Mouse (Mus musculus) CH12F3 (cell line): ENCODE results near the gene Gamt.

Experiments used
- in situ Hi-C: fragments of 300-500 bp; cut with MboI; formaldehyde crosslinking; loops from 2 replicates; pipeline ENCODE4 v1.14.3; 2020; ENCODE audit warnings: low sequenced_read_pairs

Gamt gene

GRCm38 (mm10) chr10:80288097-80288496 is 27.3 kb upstream of the Gamt start:
- in situ Hi-C loops: no loop called here

- in situ Hi-C loops: no loop called here
Measured at GRCm38 (mm10) chr10:80285222-80286070, 24.6 kb upstream of the Gamt start.

DNA sequence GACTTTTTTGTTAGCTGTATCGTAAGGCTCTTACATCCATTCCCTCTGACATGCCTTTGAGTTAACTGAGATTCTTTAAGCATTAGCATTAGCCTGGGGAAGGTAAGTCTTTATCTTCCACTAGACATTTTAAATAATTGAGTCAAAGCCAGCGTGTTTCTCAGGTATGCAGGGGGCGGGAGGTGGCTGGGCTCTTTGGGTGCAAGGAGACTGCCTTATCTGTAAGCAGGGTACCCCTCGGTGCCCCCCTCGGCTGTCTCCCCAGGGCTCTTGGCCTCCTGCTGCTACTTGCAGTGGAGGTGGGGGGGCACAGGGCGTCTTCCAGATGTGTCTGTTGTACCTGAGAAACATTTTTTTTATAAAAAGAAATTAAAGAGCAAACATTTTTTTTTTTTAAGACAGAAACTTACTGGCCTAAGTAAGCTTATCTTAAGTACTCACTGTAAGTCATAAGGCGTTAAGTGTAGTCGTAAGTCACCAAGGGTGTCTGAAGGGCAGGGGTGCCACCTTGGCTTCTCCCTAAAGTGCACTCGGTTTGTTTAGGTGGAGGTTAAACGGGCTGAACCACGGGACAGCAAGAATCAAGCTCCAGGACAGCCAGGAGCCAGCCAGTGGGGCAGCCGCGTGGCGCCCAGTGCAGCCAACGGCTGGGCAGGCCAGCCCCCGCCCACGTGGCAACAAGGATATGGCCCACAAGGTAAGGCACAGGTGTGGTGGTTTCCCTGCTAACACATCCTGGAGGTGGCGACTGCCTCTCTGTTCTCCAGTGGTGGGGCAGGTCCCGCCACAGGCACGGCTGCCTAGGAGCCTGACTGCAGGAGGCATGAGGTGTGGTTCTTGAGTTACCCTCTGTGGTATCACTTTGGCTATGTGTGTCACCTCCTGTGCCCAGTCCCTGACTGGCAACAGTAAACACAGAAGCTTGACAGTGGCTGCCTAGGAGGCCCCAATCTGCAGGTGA is 21.9 kb upstream of the Gamt start:
- in situ Hi-C loops: no loop called here

GRCm38 (mm10) chr10:80281921-80282371 is 21.1 kb upstream of the Gamt start:
- in situ Hi-C loops: no loop called here

DNA sequence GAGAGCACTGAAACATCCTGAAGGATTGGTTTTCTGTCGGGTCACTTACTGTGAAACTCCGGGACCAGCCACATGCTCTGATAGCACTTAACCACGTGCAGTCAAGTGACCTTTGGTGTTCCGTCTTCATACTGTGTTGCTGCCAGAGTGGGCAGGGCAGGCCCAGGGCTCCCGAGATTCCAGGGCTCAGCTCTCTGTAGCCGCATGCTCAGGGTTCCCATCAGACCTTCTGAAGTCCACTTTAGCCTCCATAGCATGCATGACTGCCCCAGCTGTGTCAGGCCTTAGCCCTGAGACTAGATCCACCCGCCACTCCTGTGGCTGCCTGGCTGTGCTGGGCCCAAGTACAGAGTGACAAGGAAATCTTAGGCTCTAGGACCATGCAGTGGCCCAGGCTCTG is 20.5 kb upstream of the Gamt start:
- in situ Hi-C loops: no loop called here

DNA sequence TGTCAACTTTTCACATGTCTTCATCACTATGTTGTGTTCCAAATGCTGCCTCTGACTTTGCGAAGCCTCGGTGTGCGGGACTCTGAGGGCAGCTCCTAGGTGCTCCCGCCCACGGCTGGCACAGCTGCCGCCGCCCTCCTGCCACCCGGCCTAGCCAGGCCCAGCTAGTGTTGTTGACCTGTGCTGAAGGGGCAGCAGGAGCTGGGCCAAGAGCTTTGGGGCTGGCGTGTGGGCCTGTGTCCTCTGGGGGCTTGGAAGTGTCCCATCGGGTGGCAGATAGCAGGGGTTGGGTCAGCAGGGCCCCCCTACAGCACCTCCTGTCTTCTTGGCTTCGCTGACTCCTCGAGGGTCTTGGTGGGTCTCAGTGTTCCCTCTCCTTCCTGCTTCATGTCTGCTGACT is 18.5 kb upstream of the Gamt start:
- in situ Hi-C loops: no loop called here

DNA sequence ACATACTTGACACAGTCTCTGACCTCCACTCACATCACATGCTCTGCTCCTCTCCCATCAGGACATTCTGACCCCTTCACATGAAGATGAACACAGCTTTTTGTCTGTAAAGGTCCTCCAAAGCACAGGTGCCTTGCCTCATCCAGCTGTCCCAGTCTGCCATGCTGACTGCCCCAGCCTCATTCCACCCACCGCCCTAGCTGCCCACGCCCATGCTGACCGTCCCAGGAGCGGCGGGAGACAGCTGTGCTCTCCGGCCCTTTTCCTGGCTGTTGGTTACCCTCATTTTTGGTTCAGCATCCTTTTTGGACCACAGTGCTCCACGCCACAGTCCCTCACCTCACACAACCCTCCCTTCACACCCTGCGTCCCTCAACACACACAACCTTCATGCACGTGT is 17.6 kb upstream of the Gamt start:
- in situ Hi-C loops: no loop called here

DNA sequence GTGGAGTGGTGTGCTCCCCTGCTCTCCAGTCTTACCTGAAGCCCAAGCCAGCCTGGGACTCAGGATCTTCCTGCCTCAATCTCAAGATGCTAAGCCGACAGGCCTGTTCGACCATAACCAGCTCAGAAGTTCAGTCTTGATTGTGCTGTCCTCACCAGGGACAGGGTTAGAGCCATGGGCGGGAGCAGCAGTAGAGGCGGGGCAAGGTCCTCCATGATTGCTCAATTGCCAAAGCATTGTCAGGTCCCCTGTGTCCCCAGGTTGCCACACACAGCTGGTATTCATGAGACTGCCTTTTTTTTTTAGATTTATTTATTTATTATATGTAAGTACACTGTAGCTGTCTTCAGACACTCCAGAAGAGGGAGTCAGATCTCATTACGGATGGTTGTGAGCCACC is 15.4 kb upstream of the Gamt start:
- in situ Hi-C loops: no loop called here

DNA sequence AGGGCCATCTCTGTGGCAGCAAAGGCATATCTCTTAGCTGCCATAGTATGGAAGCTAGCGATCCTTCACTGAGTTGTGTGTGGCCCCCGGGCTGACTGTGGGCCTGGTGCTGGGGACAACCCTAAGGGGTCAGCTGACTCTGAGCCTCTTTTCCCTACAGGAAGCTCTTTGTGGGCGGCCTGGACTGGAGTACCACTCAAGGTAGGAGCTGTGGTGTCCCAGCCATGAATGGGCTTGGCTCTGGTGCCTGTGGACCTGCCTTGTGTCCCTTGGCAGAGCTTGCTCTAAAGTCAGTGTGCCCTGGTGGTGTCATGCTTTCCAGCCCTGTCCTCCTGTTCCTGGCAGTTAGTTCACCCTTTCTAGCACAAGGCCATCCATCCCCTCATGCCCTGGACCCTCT is 13.0 kb upstream of the Gamt start:
- in situ Hi-C loops: no loop called here

DNA sequence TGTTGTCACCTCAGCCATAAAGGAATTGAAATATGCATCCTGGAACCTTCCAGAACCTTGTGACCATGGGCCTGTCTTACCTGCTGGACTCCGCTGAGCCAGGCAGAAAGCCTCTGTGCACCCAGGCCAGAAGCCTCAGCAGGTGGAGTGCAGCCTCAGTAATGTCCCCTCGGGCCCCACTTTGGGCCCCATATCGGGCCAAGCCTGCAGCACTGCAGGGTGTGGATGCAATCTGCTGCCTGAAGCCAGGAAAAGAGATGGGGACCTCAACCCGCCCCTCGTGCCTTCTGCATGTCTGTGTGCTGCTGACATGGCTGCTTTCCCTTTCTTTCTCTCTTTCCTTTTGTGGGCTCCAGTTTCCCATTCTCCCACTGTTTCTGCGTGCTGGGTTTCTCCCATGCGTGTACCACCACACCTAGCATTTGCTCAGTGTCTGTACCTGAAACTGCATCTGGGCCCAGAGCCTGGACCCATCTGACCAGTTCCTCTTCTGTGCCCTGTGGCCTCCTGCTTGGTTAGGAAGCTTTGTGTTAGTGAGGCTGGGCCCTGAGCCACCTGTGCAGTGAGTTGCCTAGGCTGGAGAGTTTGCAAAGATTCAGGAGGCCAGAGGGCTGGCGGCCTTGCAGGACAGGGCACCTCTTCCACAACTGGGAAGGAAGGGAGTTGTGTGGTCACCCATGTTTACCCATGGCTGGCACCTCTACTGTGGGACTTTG is 11.2 kb upstream of the Gamt start:
- in situ Hi-C loops: no loop called here

DNA sequence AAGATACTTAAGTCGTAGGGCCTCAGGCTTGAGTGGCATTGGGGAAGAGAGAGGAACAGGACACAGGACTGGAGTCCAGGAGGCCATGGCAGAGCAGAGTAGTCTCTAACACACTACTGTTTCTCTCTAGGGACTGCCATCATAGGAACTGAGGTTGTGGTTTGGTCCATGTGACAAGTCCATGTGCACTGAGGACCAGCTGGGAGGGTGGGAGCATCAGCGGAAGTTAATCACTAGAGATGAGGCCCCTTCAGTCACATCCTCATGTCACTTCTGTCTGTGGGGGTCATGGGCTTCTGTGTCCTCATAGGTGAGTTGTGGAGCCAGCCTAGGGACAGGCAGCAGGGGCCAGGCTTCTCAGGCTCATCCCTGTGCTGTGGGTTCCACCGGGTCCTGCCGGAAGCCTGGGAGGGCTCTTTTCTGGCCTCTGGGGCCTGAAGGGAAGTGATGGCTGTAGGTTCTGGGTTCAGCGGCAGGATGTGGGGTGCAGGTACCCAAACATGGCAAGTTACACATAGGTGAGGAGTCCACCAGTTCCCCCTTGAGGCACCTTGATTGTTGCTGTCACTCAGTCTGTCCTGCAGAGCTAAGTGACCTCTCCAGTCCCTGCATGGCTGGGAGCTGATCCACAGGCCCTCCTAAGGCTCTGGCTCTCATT is 10.5 kb upstream of the Gamt start:
- in situ Hi-C loops: no loop called here

- in situ Hi-C loops: no loop called here
Measured at GRCm38 (mm10) chr10:80270734-80271181, 9.9 kb upstream of the Gamt start.

- in situ Hi-C loops: no loop called here
Measured at GRCm38 (mm10) chr10:80270099-80270498, 9.3 kb upstream of the Gamt start.

- in situ Hi-C loops: no loop called here
Measured at GRCm38 (mm10) chr10:80265149-80265486, 4.3 kb upstream of the Gamt start.

GRCm38 (mm10) chr10:80264341-80265148 is 3.7 kb upstream of the Gamt start:
- in situ Hi-C loops: no loop called here

DNA sequence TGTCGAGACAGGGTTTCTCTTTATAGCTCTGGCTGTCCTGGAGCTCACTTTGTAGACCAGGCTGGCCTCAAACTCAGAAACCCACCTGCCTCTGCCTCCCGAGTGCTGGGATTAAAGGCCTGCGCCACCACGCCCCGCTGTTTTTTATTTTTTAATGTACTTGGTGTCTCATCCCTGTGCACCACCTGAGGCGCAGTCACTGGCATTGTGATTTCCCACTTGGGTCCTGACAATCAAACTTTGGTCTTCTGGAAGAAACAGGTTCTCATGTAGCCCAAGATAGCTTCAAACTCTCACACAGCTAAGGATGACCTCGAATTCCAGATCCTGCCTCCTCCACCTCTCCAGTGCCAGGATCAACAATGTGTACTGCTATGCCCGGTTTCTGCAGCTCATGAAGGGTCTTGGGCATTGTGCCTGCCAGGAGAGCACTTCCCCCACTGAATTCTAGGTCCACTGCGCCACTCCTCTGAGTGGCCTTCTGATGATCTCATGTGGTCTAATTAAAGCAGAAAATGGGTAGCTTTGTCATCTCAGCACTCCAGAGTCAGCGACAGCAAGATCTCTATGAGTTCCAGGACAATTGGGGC is 2.1 kb upstream of the Gamt start:
- in situ Hi-C loops: no loop called here

DNA sequence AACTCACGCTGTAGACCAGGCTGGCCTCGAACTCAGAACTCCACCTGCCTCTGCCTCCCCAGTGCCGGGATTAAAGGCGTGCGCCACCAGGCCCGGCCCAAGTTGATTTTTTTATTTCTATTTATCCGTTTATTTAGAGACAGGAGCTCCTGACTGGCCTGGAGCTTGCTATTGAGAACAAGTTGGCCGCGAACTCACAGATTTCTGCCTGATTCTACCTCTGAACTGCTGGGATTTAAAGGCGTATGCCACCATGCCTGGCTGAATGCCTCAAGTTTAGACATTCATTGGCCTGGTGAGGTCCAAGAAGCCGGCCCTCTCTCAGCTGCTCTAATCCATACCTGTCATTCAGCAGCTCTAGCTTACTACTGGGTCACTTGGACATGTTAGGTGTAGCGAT is 1.4 kb upstream of the Gamt start:
- in situ Hi-C loops: no loop called here

DNA sequence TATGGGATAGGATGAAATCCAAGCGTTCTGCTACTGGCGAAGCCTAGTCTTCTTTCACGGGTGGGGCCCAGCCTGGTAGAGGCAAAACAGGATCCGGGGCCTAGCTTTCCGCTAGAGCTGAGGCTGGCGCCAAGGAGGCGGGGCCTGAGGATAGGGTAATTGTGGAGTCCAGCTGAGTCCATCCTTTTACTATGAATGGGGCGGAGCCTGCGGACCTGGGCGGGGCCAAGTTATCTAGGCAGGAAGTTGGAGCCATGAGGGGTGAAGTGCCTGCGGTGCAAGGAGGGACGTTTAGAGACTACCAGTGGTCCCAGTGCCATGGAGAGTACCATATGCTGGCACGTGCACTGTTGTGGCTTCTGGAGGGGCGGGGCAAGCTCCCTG is 765 bp upstream of the Gamt start:
- in situ Hi-C loops: no loop called here

DNA sequence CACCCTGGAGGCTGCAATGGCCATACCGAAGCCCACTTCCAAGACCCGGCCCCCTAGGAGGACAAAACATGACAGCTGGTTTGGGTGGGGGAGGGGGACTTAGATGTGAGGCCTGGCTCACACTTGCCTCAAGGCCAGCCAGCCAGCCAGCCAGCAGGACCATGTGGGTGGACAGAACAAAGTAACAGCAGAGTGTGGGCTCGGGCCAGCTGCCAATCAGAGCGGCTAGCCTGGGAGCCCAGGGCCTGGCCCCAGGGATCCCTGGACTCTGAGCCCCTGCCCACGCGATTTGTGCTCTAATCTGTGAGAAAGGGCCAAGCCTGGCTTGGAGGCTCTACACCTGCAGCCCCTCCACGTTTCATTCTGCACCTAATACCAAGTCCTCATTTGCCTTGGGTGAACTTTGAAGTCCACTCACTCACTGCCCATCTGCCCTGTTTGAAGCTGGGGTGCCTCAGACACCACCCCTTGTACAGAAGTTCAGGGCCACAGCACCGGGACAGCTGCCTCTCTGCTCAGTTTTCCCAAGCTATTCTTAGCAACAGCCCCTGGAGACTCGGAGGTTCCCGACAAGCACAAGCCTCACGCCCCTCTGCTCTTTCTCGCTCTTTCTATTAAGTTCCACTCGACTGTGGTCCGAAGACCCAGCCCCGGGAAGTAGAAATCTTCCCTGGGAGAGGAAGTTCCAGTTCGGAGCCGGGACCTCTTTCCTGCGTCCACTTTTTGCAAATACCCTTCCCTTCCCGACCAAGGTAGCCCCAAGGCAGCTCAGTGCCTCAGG is 761 bp downstream of the Gamt start:
- in situ Hi-C loops: no loop called here
